Mouse (Mus musculus): ENCODE measurements around the gene Gzmg.
"Not testable (repeated sequence)": the region's sequence is repeated elsewhere in the genome, so short reads cannot be mapped to it uniquely, and the experiment has no call there.

The Gzmg gene

GRCm38 (mm10) chr14:56159479-56159878 lies at the start of gene Gzmg:
Gene Gzmg (minus strand): TSS chr14:56159579.
- DNase-seq (ENCODE audit: low read depth, low spot score), result not testable (repeated sequence)

- no peak for DNase-seq (ENCODE audit: low read depth, low spot score)
Measured at GRCm38 (mm10) chr14:56205613-56206012, 46.2 kb upstream of the Gzmg start.

DNA sequence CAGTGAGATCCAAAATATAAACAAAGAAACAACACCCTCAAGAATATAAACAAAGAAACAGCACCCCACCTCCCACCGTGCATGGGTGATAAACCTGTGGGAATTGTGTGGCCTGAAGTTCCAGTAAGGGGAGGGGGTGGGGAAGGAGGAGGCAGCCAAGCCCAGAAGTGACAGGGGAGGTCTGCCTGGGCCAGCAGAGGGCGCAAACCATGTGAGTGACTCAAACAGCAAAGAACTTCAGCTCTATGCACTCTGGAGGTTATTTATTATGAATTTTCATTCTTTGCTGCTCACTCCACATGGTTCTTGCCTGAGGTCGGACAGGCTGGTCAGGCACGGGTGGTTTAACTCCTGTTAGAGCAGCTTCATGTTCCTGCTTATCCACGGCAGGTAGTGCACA lies 45.6 kb upstream of the Gzmg start:
- not testable (repeated sequence) for DNase-seq (ENCODE audit: low read depth, low spot score)

- DNase-seq (ENCODE audit: low read depth, low spot score), result no peak
Measured at GRCm38 (mm10) chr14:56203975-56204374, 44.6 kb upstream of the Gzmg start.

- DNase-seq (ENCODE audit: low read depth, low spot score), result no peak
Measured at GRCm38 (mm10) chr14:56186946-56187345, 27.6 kb upstream of the Gzmg start.

DNA sequence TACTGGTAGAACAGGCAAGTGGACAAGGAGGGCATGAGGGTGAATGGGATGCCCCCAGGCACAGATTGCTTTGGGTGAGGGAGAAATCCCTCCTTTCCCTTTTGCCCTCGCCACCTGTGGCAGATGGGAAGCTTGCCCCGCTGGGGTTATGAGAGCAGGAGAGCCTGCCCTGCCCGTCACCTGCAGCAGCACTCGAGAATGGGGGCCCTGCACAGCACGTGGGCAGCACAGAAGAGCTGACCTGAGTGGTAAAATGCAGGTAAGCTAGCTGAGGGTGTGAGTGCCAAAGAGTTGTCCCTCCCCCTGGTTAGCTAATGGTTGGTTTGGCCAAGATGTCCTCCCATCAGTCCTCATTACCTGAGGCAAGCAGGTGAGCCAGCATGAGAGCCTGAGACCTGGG lies 27.1 kb upstream of the Gzmg start:
- no peak for DNase-seq (ENCODE audit: low read depth, low spot score)

DNA sequence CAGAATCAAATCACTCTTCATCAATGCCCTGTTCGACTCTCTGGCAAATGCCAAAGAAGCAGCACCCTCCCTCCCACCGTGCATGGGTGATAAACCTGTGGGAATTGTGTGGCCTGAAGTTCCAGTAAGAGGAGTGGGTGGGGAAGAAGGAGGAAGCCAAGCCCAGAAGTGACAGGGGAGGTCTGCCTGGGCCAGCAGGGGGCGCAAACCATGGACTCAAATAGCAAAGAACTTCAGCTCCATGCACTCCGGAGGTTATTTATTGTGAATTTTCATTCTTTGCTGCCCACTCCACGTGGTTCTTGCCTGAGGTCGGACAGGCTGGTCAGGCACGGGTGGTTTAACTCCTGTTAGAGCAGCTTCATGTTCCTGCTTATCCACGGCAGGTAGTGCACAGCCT lies 18.3 kb upstream of the Gzmg start:
- not testable (repeated sequence) for DNase-seq (ENCODE audit: low read depth, low spot score)

DNA sequence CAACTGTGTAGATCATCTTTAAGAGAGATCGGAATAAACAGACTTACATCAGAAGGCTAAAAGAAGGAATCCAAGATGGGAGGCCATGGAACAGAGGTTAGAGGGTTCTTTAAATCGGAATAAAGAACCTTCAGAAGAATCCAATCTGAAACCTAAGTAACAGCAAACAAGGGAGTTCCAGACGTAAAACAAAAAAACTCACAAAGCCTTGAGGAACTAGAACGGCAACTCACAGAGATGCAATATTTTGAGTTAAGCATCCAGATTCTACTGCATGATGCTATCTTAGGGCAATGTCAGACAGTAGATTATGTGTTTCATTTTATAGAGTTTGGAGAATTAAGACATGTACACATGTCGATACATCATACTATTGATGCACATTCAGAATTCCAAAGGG lies 15.1 kb upstream of the Gzmg start, which contains the start of gene Gzmn:
Gene Gzmn, minus strand, starts transcription at position 101 of the 400 bp plus-strand sequence.
- no peak for DNase-seq (ENCODE audit: low read depth, low spot score)

GRCm38 (mm10) chr14:56173396-56173795 lies 14.0 kb upstream of the Gzmg start:
- no peak for DNase-seq (ENCODE audit: low read depth, low spot score)

GRCm38 (mm10) chr14:56172744-56173143 lies 13.4 kb upstream of the Gzmg start:
- DNase-seq (ENCODE audit: low read depth, low spot score), result no peak

DNA sequence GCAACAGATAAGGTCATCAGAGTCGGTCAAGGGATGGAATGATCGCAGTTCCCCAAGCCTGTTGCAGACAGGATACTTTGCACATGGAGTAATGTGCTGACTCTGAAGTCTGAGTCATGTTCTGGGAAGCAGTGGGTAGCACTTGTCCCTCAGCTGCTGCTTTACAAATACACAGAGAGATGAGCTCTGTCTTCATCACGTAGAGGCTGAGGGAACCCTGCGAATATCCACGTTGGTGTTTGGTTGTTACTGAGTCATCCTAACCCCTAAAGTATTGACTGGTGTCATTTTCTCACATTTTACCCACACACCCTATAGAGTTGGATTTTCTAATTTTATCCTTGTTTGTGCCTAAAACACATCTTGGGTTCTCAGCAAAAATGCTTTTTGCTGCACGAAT lies 8.6 kb upstream of the Gzmg start:
- no peak for DNase-seq (ENCODE audit: low read depth, low spot score)

- DNase-seq (ENCODE audit: low read depth, low spot score), result no peak
Measured at GRCm38 (mm10) chr14:56162109-56162508, 2.7 kb upstream of the Gzmg start.

GRCm38 (mm10) chr14:56155340-56155739 lies 4.0 kb downstream of the Gzmg start:
- no peak for DNase-seq (ENCODE audit: low read depth, low spot score)

- DNase-seq (ENCODE audit: low read depth, low spot score), result peak; percentile 4
Measured at GRCm38 (mm10) chr14:56133675-56134074, 25.7 kb downstream of the Gzmg start.

- DNase-seq (ENCODE audit: low read depth, low spot score), result not testable (repeated sequence)
Measured at GRCm38 (mm10) chr14:56132508-56132907, 26.9 kb downstream of the Gzmg start, which contains the start of gene Gzmd. Gene Gzmd (minus strand): TSS chr14:56132608.

DNA sequence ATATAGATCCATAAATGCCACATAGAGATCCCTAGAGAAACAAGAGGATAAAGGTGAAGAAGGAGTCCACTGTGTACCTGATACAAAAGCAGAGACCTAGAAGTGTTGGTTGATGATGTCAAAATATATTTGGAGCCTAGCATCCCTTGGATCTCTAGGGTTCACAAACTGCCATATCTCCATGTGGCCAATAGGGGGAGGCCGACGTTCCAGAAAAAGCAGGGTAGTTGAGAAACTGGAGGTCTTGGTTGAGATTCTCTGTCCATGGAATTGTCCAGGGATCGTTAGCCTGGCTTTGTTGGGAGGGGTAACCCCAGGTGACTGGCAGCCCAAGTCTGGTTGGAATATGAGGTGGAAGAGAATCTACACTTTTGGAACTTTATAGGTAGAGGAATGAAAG lies 31.0 kb downstream of the Gzmg start:
- no peak for DNase-seq (ENCODE audit: low read depth, low spot score)

DNA sequence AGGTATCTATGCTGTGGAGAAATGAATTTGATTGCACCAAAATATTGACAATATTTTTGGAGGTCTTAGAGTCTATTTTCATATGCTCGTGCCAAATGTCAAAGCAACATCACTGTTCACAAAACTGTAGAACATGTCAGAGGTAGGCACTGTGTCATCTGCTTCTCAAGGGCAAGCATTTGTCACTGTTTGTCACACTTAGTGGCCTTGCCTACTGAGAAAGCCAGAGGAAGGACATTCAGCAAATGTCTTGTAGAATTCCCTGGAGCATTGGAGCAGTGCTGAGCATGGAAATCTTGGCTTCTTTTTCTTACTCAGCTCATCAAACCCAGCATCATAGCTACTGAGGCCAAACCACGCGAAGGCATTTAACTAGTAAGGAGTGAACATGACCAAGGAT lies 35.9 kb downstream of the Gzmg start:
- DNase-seq (ENCODE audit: low read depth, low spot score), result no peak

- DNase-seq (ENCODE audit: low read depth, low spot score), result no peak
Measured at GRCm38 (mm10) chr14:56120525-56120924, 38.9 kb downstream of the Gzmg start, which contains the start of gene Gzme. Gene Gzme (minus strand): TSS chr14:56120625.

GRCm38 (mm10) chr14:56115531-56116310 lies 43.7 kb downstream of the Gzmg start:
- not testable (repeated sequence) for DNase-seq (ENCODE audit: low read depth, low spot score)
